Mouse (Mus musculus): ENCODE results near the gene Slc30a10. TPM values are rescaled to one million over a fixed set of nuclear protein-coding genes. Genes with fewer than 3 reads are reported as not detected.

The Slc30a10 gene
- polyA plus RNA-seq (2016; fragmentation: Nextera tagmentation; extraction: Ambion mirVana) = 1.4 and 1.8 TPM in 2 replicates

DNA sequence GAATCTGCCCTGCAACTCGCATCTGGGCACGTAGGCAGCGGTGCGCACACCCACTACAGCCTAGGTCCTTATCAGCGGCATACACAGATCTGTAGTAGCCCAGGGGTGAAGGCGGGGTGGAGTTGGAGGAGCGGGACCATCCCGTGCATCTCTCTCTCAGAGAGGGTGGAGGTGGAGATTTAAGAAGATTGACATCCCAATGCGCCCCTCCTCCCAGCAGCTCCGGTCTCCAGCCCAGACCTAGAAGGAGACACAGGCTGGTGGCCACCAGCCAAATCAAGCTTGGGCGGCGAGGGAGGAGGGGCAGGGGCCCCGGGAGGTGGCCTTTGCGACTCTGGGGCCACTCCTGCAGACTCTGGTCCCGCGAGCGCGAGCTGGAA lies at the start of gene Slc30a10:
Slc30a10 (plus strand) TSS at position 274 of the 380 bp plus-strand sequence.
- Histone ChIP-seq H3K4me3 (peak within 1 kb of the TSS; percentile 59), H3K9me3 (replicated peaks) (no peaks in the 10 kb centered on the region), H3K9ac (peak within 1 kb of the TSS; percentile 72), H3K36me3 (no peaks in the 10 kb centered on the region), H3K27ac (no peak within 1 kb of the TSS), H3K27me3 (peaks cover 46% of the 10 kb centered on the region), H3K4me1 (peaks cover 14% of the 10 kb centered on the region), H3K4me2 (replicated peaks) (peak within 1 kb of the TSS; percentile 99)
- peak; percentile 80 for ATAC-seq (ENCODE audit: low FRiP score)
- WGBS = 2% methylated on average over 17 of the region's 18 CpGs

DNA sequence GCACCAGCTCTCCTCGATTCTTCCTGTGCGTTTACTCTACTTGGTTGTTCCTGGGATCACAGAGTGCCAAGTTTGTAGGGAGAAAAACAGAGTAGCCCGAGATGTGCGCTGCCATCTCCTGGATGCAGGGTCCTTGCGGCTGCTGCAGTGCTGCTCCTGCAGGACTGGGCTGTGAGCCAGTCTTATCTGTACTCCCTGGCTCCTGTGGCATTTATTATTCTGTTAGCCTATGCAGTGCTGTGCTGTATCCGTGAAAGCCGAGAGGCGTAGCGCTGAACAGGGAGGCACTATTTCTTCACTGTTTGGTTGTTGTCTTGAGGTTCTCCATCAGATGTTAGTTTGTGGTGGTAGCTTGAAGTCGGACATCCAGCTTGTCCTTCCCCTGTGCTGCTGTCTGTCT lies 48.7 kb upstream of the Slc30a10 start:
- no peak overlapping the region for H3K9ac ChIP-seq
- no peak overlapping the region for H3K4me2 ChIP-seq (replicated peaks)
- WGBS = 95% methylated on average over 10 of the region's 10 CpGs
- H3K9me3 ChIP-seq (replicated peaks) = no peaks in the 10 kb centered on the region
- no peak for ATAC-seq (ENCODE audit: low FRiP score)
- H3K4me3 ChIP-seq = no peak overlapping the region
- no peaks in the 10 kb centered on the region for H3K4me1 ChIP-seq
- peaks cover 73% of the 10 kb centered on the region for H3K36me3 ChIP-seq
- no peak overlapping the region for H3K27ac ChIP-seq
- H3K27me3 ChIP-seq = no peaks in the 10 kb centered on the region

DNA sequence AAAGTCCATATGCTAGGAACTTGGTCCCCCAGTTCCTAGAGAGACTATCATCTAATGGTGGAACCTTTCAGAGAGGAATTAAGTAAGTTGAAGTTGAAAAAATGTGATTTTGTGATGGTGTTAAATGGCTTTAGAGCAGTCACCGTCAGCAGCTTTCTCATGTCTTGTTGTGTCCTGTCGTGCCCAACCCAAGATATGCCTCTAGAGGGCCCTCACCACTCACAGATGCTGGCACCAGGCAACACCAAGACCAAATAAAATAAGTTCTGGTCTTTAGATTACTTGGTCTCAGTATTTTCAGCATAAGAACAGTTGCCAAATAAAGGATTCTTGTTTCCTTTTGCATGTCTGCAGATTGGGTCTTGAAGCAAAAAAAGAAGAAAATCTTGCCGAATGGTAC lies 44.8 kb upstream of the Slc30a10 start:
- H3K4me1 ChIP-seq = no peaks in the 10 kb centered on the region
- H3K27me3 ChIP-seq = no peaks in the 10 kb centered on the region
- H3K36me3 ChIP-seq = peaks cover 75% of the 10 kb centered on the region
- H3K9me3 ChIP-seq (replicated peaks) = no peaks in the 10 kb centered on the region
- ATAC-seq (ENCODE audit: low FRiP score) = no peak
- H3K4me3 ChIP-seq = no peak overlapping the region
- H3K9ac ChIP-seq = no peak overlapping the region
- 88% methylated on average over 3 of the region's 3 CpGs for WGBS
- no peak overlapping the region for H3K4me2 ChIP-seq (replicated peaks)
- H3K27ac ChIP-seq = no peak overlapping the region

DNA sequence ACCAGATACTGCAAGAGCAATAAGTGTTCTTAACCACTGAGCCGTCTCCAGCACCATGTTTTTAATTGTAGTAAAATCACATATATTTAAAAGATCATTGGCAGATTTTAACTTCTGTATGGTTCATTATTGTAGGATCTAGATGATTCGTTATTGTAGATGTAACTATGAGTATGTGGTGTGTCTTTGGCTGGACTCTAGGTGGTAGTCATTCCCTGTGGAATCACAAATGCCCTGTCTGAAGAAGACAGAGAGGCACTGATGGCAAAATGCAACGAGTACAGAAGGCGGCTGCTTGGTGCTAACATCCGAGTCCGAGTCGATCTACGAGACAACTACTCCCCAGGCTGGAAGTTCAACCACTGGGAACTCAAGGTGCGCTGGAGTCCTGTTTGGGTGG lies 36.6 kb upstream of the Slc30a10 start:
- no peaks in the 10 kb centered on the region for H3K4me1 ChIP-seq
- H3K4me3 ChIP-seq = no peak overlapping the region
- H3K27me3 ChIP-seq = no peaks in the 10 kb centered on the region
- H3K9ac ChIP-seq = no peak overlapping the region
- peaks cover 75% of the 10 kb centered on the region for H3K36me3 ChIP-seq
- 95% methylated on average over 9 of the region's 9 CpGs for WGBS
- no peak overlapping the region for H3K4me2 ChIP-seq (replicated peaks)
- no peak for ATAC-seq (ENCODE audit: low FRiP score)
- H3K27ac ChIP-seq = no peak overlapping the region
- H3K9me3 ChIP-seq (replicated peaks) = no peaks in the 10 kb centered on the region

DNA sequence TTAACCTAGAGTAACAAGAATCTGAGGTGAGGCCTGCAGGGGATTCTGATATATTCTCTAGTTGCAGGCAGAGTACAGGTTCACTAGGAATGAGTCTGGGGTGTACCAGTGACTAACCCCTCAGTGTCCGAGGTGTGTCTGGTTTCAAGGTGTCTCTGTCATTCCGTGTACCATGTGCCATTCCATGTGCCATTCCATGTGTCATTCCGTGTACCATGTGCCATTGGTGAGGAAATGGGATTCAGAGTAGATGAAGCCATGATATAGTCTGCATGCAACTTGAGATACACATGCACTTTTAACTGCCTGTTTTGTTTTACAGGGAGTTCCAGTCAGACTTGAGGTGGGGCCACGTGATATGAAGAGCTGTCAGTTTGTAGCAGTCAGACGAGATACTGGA lies 34.8 kb upstream of the Slc30a10 start:
- no peak overlapping the region for H3K9ac ChIP-seq
- ATAC-seq (ENCODE audit: low FRiP score) = no peak
- H3K4me1 ChIP-seq = no peaks in the 10 kb centered on the region
- 92% methylated on average over 5 of the region's 5 CpGs for WGBS
- H3K27ac ChIP-seq = no peak overlapping the region
- H3K27me3 ChIP-seq = no peaks in the 10 kb centered on the region
- peaks cover 77% of the 10 kb centered on the region for H3K36me3 ChIP-seq
- no peak overlapping the region for H3K4me2 ChIP-seq (replicated peaks)
- H3K4me3 ChIP-seq = no peak overlapping the region
- H3K9me3 ChIP-seq (replicated peaks) = no peaks in the 10 kb centered on the region

DNA sequence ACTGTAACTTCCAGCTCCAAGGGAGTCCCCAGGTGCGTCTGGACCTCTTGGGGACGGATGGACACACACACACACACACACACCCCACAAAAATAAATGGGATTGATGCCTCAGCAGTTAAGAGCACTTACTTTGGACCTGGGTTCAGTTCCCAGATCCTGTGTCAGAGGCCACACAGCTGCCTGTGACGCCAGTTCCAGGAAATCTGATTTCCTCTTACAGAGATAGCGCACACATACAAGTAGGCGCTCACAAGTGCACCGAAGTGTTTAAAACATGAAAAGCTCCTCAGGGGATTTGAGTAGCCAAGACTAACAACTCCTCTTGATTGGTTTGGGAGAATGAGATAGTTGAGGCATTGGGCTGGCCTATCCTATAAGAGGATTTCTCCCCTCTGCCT lies 33.9 kb upstream of the Slc30a10 start:
- Histone ChIP-seq H3K4me3 (no peak overlapping the region), H3K4me1 (no peaks in the 10 kb centered on the region), H3K36me3 (peaks cover 75% of the 10 kb centered on the region), H3K9me3 (replicated peaks) (no peaks in the 10 kb centered on the region), H3K27me3 (no peaks in the 10 kb centered on the region), H3K4me2 (replicated peaks) (no peak overlapping the region), H3K9ac (no peak overlapping the region), H3K27ac (no peak overlapping the region)
- 96% methylated on average over 6 of the region's 6 CpGs for WGBS
- no peak for ATAC-seq (ENCODE audit: low FRiP score)

DNA sequence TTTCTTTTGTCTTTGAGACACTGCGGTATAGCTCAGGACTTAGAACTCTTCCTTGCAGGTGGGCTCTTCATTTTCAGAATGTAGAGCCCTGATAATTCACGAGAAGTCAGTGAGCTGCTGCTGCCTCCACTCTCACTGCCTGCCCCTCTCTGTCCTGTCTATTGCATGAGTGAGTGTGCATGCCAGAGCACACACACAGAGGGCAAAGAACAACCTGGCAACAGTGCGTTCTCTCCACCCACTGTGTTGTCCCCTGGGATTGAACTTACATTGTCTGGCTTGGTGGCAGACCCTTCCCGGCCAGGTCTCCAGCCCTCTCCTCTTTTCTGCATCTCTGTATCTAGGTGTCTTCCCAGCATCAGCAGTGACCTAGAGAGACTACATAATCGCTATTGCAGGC lies 28.1 kb upstream of the Slc30a10 start:
- no peaks in the 10 kb centered on the region for H3K9me3 ChIP-seq (replicated peaks)
- ATAC-seq (ENCODE audit: low FRiP score) = no peak
- 94% methylated on average over 5 of the region's 5 CpGs for WGBS
- no peaks in the 10 kb centered on the region for H3K4me1 ChIP-seq
- no peak overlapping the region for H3K9ac ChIP-seq
- no peak overlapping the region for H3K4me3 ChIP-seq
- H3K36me3 ChIP-seq = peaks cover 66% of the 10 kb centered on the region
- no peak overlapping the region for H3K4me2 ChIP-seq (replicated peaks)
- no peaks in the 10 kb centered on the region for H3K27me3 ChIP-seq
- H3K27ac ChIP-seq = no peak overlapping the region

DNA sequence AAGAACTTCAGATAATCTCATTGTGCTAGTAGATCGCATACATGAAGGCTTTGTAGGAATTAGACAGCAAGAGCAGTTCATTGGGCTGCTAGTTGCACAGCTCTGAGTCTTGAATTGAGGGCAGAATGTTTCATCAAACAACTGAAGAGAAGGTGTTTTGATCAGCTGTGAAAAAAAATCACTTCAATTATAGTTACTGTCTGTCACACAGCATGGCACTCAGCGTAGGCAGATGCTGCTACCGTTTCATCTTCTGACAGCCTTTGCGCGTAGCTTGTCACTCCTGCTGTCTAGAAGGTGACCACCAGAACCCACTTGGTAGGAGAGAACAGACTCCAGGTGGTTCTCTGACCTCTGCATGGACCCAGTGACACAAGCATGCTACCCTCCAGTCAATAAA lies 24.2 kb upstream of the Slc30a10 start:
- Histone ChIP-seq H3K36me3 (peaks cover 39% of the 10 kb centered on the region), H3K9me3 (replicated peaks) (no peaks in the 10 kb centered on the region), H3K9ac (no peak overlapping the region), H3K4me1 (no peaks in the 10 kb centered on the region), H3K27ac (no peak overlapping the region), H3K4me3 (no peak overlapping the region), H3K27me3 (no peaks in the 10 kb centered on the region), H3K4me2 (replicated peaks) (no peak overlapping the region)
- 89% methylated on average over 5 of the region's 5 CpGs for WGBS
- no peak for ATAC-seq (ENCODE audit: low FRiP score)

DNA sequence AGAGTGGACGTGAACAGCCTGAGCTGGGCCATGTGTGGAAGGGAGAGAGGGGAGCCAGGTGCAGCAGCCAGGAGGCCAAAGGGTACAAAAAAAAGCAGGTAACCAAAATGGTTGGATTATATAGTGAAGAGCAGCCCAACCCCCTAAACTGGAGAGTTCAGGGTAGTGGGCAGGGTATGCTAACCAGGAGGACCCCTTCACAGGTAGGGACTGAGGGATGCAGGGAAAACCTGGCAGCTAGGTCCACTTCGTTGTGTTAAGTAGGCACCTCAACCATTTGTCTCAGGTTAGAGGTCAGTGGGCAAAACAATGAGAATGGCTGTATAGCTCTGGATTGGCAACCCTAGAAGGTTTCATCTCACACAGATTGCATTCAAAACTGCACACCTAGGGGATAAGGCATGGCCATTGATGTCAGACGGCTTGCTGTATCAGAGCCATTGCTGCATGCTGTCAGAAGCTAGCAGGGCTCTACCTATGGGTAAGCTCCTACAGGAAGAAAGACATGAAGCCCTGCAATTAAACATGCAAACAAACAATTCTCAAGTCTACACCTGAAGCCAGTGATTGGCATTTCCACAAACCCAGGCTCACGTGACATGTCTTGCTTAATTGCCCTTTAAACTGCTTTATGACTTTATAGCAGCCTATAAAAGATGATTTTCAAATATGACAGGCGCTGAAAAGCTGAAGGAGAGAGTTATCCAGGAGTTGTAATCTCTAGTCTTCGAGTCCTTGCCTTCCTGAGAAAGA lies 23.2 kb upstream of the Slc30a10 start:
- Histone ChIP-seq H3K4me3 (no peak overlapping the region), H3K36me3 (peaks cover 33% of the 10 kb centered on the region), H3K9ac (no peak overlapping the region), H3K9me3 (replicated peaks) (no peaks in the 10 kb centered on the region), H3K27ac (no peak overlapping the region), H3K27me3 (no peaks in the 10 kb centered on the region), H3K4me2 (replicated peaks) (no peak overlapping the region), H3K4me1 (no peaks in the 10 kb centered on the region)
- ATAC-seq (ENCODE audit: low FRiP score) = no peak
- WGBS = 80% methylated on average over 6 of the region's 6 CpGs

DNA sequence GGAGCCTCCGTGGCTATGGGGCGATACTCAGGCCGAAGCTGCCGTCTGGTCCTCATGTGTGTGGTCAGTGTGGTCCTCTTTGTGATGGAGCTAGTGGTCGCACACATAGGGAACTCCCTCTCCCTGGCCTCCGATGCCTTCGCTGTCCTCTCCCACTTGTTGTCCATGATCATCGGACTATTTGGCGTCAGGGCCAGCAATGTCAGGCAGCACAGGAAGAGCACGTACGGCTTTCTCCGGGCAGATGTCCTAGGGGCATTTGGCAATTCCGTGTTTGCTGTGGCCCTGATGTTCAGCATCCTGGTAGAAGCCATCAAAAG lies 22.7 kb upstream of the Slc30a10 start:
- ATAC-seq (ENCODE audit: low FRiP score) = no peak
- H3K4me1 ChIP-seq = 0 out of 2 replicates have a peak, but pooled peaks cover 3% of the 10 kb centered on the region

DNA sequence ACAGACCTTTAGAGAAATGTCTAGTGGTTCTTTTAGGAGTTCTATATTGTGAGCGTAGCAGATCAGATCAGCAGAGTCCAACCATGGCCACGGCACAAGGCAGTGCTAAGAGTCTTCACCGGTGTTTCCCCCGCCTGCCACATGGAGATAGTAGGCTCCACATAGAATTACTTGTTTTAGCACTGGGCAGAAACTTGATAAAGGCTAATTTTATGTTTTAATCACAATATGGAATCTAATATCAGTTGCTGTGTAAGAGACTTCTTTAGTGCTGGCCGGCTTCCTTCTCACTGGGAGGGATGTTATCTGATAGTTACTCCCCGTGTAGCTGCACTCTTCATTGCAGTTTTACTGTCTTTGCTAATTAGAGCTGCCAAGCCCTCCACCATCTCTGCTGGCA lies 21.5 kb upstream of the Slc30a10 start:
- Histone ChIP-seq H3K4me1 (0 out of 2 replicates have a peak, but pooled peaks cover 5% of the 10 kb centered on the region), H3K27ac (no peak overlapping the region), H3K27me3 (no peaks in the 10 kb centered on the region), H3K9me3 (replicated peaks) (no peaks in the 10 kb centered on the region), H3K9ac (no peak overlapping the region), H3K36me3 (peaks cover 19% of the 10 kb centered on the region), H3K4me3 (no peak overlapping the region), H3K4me2 (replicated peaks) (no peak overlapping the region)
- no peak for ATAC-seq (ENCODE audit: low FRiP score)
- WGBS = 84% methylated on average over 6 of the region's 6 CpGs

More for the DNA sequence above, 22.7 kb upstream of the Slc30a10 start:
- Histone ChIP-seq H3K27ac (no peak overlapping the region), H3K27me3 (no peaks in the 10 kb centered on the region), H3K9me3 (replicated peaks) (no peaks in the 10 kb centered on the region), H3K4me2 (replicated peaks) (no peak overlapping the region), H3K36me3 (peaks cover 28% of the 10 kb centered on the region), H3K9ac (no peak overlapping the region), H3K4me3 (no peak overlapping the region)
- WGBS = 82% methylated on average over 13 of the region's 13 CpGs

DNA sequence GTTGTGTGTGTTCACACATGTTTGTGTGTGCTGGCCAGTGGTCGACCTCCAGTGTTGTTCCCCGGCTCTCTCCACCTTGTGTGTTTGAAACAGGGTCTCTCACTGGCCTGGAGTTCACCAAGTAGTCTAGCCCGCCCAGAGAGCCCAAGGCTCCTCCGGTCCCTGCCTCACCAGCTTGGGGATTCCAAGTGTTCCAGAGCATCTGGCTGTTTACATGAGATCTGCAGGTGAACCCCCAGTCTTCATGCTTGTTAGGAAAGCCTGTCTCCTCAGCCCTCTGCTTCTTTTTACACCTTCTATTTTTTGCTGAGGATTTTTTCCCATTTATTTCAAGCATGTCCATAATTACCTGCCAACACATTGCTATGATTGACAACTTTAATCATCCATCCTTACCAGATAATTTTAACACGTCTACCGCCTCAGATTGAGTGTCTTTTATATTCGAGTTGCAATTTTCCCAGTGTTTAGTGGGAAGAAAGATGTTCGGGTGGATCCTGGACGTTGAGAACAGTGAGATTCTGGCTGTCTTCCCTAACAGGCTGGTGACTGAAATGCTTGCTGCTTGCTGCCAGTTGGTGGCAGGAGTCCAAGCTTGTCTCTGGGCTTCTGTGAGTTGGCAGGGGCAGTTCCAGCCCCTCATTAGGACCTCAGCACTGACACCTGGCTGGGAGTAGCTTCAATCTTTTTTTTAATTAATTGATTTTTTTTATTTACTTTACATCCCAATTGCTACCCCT lies 15.6 kb upstream of the Slc30a10 start:
- ATAC-seq (ENCODE audit: low FRiP score) = no peak
- no peak overlapping the region for H3K9ac ChIP-seq
- no peak overlapping the region for H3K27ac ChIP-seq
- no peaks in the 10 kb centered on the region for H3K27me3 ChIP-seq
- H3K36me3 ChIP-seq = no peaks in the 10 kb centered on the region
- H3K4me3 ChIP-seq = no peak overlapping the region
- 69% methylated on average over 9 of the region's 9 CpGs for WGBS
- no peaks in the 10 kb centered on the region for H3K9me3 ChIP-seq (replicated peaks)
- no peak overlapping the region for H3K4me2 ChIP-seq (replicated peaks)
- 0 out of 2 replicates have a peak, but pooled peaks cover 5% of the 10 kb centered on the region for H3K4me1 ChIP-seq

All from hindbrain, embryonic 12.5 days (tissue).